ENCODE assay signal across 14 mouse cellular contexts in the genomic region with DNA sequence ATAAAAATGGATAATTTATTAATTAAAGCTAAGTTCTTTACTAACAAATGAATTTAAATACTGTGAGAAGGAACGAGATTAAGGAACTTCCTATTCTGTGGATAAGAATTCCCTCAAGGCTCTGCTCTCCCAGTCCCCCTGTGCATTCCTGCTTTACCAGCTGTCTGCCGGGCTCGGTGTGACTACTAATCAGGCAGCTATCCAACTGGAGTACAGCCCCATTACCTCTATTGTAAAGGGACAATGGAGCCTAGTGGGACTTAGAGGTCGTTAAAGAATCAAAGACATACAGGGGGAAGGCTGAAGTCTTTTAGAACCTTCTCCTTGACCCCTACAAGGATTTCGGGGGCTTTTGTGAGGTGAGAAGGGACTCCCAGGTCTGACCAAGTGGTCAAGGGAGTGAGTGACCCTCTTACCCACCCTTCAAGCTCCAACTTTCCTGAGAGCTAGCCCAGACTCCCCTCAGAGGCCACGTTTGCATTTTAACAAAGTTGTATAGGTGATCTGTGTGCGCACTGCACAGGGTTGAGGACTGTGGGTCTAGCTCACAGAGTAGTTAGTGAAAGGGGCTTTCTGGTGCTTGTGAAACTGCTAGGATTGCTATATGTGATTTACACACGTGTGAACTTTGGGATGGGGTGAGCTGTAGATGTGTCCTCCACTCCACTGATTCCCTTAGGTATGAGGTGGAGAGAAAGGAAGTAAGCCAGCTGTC. TPM values are rescaled to one million over a fixed set of nuclear protein-coding genes. Genes with fewer than 3 reads are reported as not detected.
DNase-seq lines count a peak whose midpoint lies in the region; ATAC-seq and TF ChIP-seq lines count a peak whose summit lies in the region.
"Had no signal": no experiment of that assay in that cellular context is flagged by ENCODE, and none has a peak within 500 bp of the region (broad histone marks: within the 10 kb centered on the region; RNA-seq: fewer than 3 reads in every experiment).

No protein-coding gene starts in this region.

- in situ Hi-C loops in ES-E14 (cut with MboI; ENCODE audit: low sequenced_read_pairs in 2 of 2, unreplicated experiment in 2 of 2): no loop called here

- peaks cover 15% of the 10 kb centered on the region for H3K27me3 ChIP-seq in embryonic facial prominence, embryonic 10.5 days (replicated peaks; ENCODE audit: low read depth, poor library complexity, severe bottlenecking)
- no peaks in the 10 kb centered on the region for H3K27me3 ChIP-seq in hindbrain, embryonic 12.5 days
- no peaks in the 10 kb centered on the region for H3K27me3 ChIP-seq in midbrain, embryonic 16.5 days (ENCODE audit: control insufficient read depth, insufficient read depth, low read depth, low read length)
- H3K27me3 ChIP-seq: liver, embryonic 12.5 days had no signal

- H3K4me3 ChIP-seq in ES-E14 (ENCODE audit: insufficient read depth in 1 of 2, low read depth in 1 of 2, low read length in 2 of 2, poor library complexity in 1 of 2, severe bottlenecking in 1 of 2): no peak overlapping the region
- no peak overlapping the region for H3K4me3 ChIP-seq in embryonic facial prominence, embryonic 10.5 days
- no peak overlapping the region for H3K4me3 ChIP-seq in hindbrain, embryonic 12.5 days
- H3K4me3 ChIP-seq in midbrain, embryonic 16.5 days (ENCODE audit: low read depth, low read length): no peak overlapping the region
- H3K4me3 ChIP-seq: liver, embryonic 12.5 days had no signal

- DNase-seq in ES-E14 (ENCODE audit: low read depth, low spot score): peak; percentile 90
- no peak for DNase-seq in embryonic facial prominence, embryonic 10.5 days (ENCODE audit: low spot score)
- DNase-seq in right cerebral cortex, postnatal 25 days: no peak
- no peak for DNase-seq in layer of hippocampus, adult 9-10 months (ENCODE audit: low spot score)
- DNase-seq in spleen, postnatal 36 days (ENCODE audit: low spot score in 2 of 2): no peak
- no peak for DNase-seq in lung, adult 18-20 months
- DNase-seq: kidney, postnatal 36 days; lung, postnatal 4 days had no signal

- no peak overlapping the region for H3K9ac ChIP-seq in ES-E14 (ENCODE audit: insufficient read depth, low read depth, low read length, poor library complexity, severe bottlenecking)
- no peak overlapping the region for H3K9ac ChIP-seq in hindbrain, embryonic 12.5 days
- H3K9ac ChIP-seq in midbrain, embryonic 16.5 days (ENCODE audit: low read depth, low read length): no peak overlapping the region
- H3K9ac ChIP-seq: liver, embryonic 12.5 days had no signal

- H3K4me2 ChIP-seq in hindbrain, embryonic 12.5 days (replicated peaks): no peak overlapping the region
- H3K4me2 ChIP-seq in midbrain, embryonic 16.5 days (ENCODE audit: low read length): no peak overlapping the region
- H3K4me2 ChIP-seq: liver, embryonic 12.5 days had no signal

- ATAC-seq in hindbrain, embryonic 12.5 days (ENCODE audit: low FRiP score): peak; percentile 69
- peak; percentile 48; the same call in 1 of the 2 replicates for ATAC-seq in midbrain, embryonic 16.5 days
- ATAC-seq: liver, embryonic 12.5 days; Patski had no signal

- H3K9me3 ChIP-seq in ES-E14 (ENCODE audit: control insufficient read depth, insufficient read depth, low read depth, low read length): no peaks in the 10 kb centered on the region
- H3K9me3 ChIP-seq in embryonic facial prominence, embryonic 10.5 days: no peaks in the 10 kb centered on the region
- H3K9me3 ChIP-seq in hindbrain, embryonic 12.5 days (replicated peaks): no peaks in the 10 kb centered on the region
- no peaks in the 10 kb centered on the region for H3K9me3 ChIP-seq in midbrain, embryonic 16.5 days (replicated peaks; ENCODE audit: control insufficient read depth, low read length, poor library complexity, severe bottlenecking)
- H3K9me3 ChIP-seq: liver, embryonic 12.5 days had no signal

- no peak overlapping the region for H3K27ac ChIP-seq in ES-E14 (ENCODE audit: insufficient read depth, low read depth, low read length, poor library complexity, severe bottlenecking)
- H3K27ac ChIP-seq in embryonic facial prominence, embryonic 10.5 days (replicated peaks): 0 out of 2 replicates have a peak overlapping the region, but pooled peaks have one; percentile 21
- no peak overlapping the region for H3K27ac ChIP-seq in hindbrain, embryonic 12.5 days
- no peak overlapping the region for H3K27ac ChIP-seq in midbrain, embryonic 16.5 days (ENCODE audit: low read length)
- H3K27ac ChIP-seq: liver, embryonic 12.5 days had no signal

- H3K4me1 ChIP-seq in ES-E14 (ENCODE audit: control insufficient read depth in 2 of 2, insufficient read depth in 2 of 2, low read length in 2 of 2, poor library complexity in 1 of 2): peaks cover 0 to 6% of the 10 kb centered on the region in 2 experiments; a peak in 1 of 4 replicates
- peaks cover 11% of the 10 kb centered on the region; the same call in 1 of the 2 replicates for H3K4me1 ChIP-seq in embryonic facial prominence, embryonic 10.5 days
- peaks cover 11% of the 10 kb centered on the region for H3K4me1 ChIP-seq in hindbrain, embryonic 12.5 days
- H3K4me1 ChIP-seq in midbrain, embryonic 16.5 days (ENCODE audit: control insufficient read depth, insufficient read depth, low read length): no peaks in the 10 kb centered on the region
- H3K4me1 ChIP-seq: liver, embryonic 12.5 days had no signal

- no peaks in the 10 kb centered on the region for H3K36me3 ChIP-seq in ES-E14 (ENCODE audit: control insufficient read depth, insufficient read depth, low read length, poor library complexity, severe bottlenecking)
- no peaks in the 10 kb centered on the region for H3K36me3 ChIP-seq in embryonic facial prominence, embryonic 10.5 days (replicated peaks)
- H3K36me3 ChIP-seq in hindbrain, embryonic 12.5 days: no peaks in the 10 kb centered on the region
- H3K36me3 ChIP-seq in midbrain, embryonic 16.5 days (ENCODE audit: control insufficient read depth, insufficient read depth, low read length): no peaks in the 10 kb centered on the region
- H3K36me3 ChIP-seq: liver, embryonic 12.5 days had no signal

- WGBS in embryonic facial prominence, embryonic 10.5 days: 36% methylated on average over 8 of the region's 8 CpGs
- WGBS in hindbrain, embryonic 12.5 days: 26% methylated on average over 8 of the region's 8 CpGs
- WGBS in midbrain, embryonic 16.5 days: 22% methylated on average over 8 of the region's 8 CpGs

TF ChIP-seq in ES-E14, 5 proteins besides CTCF, POLR2A, EP300 and RAD21:
- no peak for TF ChIP-seq ZNF384 (IDR thresholded peaks at IDR 0.05; ENCODE audit: low read depth, low read length)
- TF ChIP-seq HCFC1 (IDR thresholded peaks at IDR 0.05; ENCODE audit: borderline replicate concordance, insufficient read depth, low read length): no peak
- no peak for TF ChIP-seq ZC3H11A (IDR thresholded peaks at IDR 0.05; ENCODE audit: borderline replicate concordance, low read depth, low read length)
- peak; percentile 81 for TF ChIP-seq CHD2 (IDR thresholded peaks at IDR 0.05; ENCODE audit: low read depth, low read length)
- TF ChIP-seq MAFK (IDR thresholded peaks at IDR 0.05; ENCODE audit: insufficient read depth, low read depth, low read length): no peak
TF ChIP-seq in ES-E14: peak in this region for 1.

RNA-seq across cellular contexts. Expression of a gene that starts 49.5 kb away (rescaled TPM):
- not detected in 2 replicates for total RNA-seq in ES-E14 (2012; rRNA removed)
- 0.06 and 0.15 TPM in 2 replicates for polyA plus RNA-seq in embryonic facial prominence, embryonic 10.5 days (2016; fragmentation: Nextera tagmentation; extraction: Ambion mirVana)
- polyA plus RNA-seq in hindbrain, embryonic 12.5 days (2016; fragmentation: Nextera tagmentation; extraction: Ambion mirVana): 1.9 and 2.1 TPM in 2 replicates
- 2.7 and 3.0 TPM in 2 replicates for polyA plus RNA-seq in midbrain, embryonic 16.5 days (2015; fragmentation: Nextera tagmentation; extraction: Ambion mirVana)
- total RNA-seq: neutrophil, adult 5-6 weeks had no signal
- polyA plus RNA-seq: C2C12, Patski had no signal
